Mouse (Mus musculus) left cerebral cortex, postnatal 14 days (tissue): Measurements from ENCODE around the gene Rhox2b. TPM values are rescaled to one million over a fixed set of nuclear protein-coding genes. Genes with fewer than 3 reads are reported as not detected.
"Not testable (repeated sequence)": the region's sequence is repeated elsewhere in the genome, so short reads cannot be mapped to it uniquely, and the experiment has no call there.

ENCODE experiments used
- DNase-seq, 2 experiments: peaks; one replicate each; pipeline ENCODE4 v3.0.0; 2021 to 2022; ENCODE audit warnings: low spot score in 2 of 2, mixed read lengths in 1 of 2
- intact Hi-C: fragments of 180-260 bp; cut with DNase I; formaldehyde crosslinking; loops from one replicate; pipeline ENCODE4 v1.15.1; 2025
- long read RNA-seq, 2 experiments: library from polyadenylated mRNA; stranded (forward); transcript quantifications; one replicate each; pipeline ENCODE4 v2.0.0; 2021
- total RNA-seq, 2 experiments: library from RNA; stranded (reverse); gene quantifications; 2 replicates each; pipeline ENCODE4 v1.2.3; 2021

Rhox2b gene
- not detected for total RNA-seq
- long read RNA-seq, experiment 1 = 0 reads
- long read RNA-seq, experiment 2 = 0 reads

DNA sequence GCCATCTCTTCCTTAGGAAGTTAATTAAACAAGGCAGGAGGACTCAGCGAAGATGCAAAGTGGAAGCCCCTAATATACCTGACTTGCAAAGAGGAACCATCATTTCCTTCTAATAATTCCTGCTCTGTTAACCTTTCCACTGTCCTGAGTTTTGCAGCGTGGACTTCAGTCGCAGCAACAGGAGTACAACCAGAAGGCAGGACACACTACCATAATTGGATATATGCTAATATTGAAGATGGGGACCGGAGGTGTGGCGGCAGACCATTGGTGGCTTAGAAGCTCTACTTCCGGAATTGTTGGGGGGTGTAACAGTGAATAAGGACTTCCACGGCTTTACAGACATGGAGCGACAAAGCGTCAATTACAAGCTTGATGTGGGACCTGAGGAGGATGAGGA lies at the start of gene Rhox2b:
TSS of gene Rhox2b (plus strand) at position 301 of the 400 bp plus-strand sequence.
- DNase-seq, intact Hi-C loops: not testable (repeated sequence)

DNA sequence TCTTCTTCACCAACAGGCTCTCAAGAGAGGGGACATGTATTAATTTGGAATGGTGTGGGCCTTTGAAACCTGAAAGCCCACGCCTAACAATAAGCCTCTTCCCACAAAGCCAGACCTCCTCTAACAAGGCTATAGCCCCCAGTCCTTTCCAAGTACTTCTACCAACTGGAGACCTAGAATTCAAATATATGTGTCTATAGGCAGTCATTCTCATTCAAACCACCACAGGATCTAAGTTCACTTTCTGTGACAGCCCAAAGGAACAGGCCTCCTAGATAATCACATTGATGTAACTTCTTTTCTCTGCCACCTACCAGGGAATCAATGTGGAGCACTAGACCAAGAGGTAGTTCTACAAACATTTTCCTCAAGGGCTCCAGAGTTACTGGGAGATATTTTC lies 32.1 kb upstream of the Rhox2b start, which contains the start of gene Rhox3a2:
TSS of gene Rhox3a2 (plus strand) at position 301 of the 400 bp plus-strand sequence.
- intact Hi-C loops, DNase-seq: not testable (repeated sequence)

DNA sequence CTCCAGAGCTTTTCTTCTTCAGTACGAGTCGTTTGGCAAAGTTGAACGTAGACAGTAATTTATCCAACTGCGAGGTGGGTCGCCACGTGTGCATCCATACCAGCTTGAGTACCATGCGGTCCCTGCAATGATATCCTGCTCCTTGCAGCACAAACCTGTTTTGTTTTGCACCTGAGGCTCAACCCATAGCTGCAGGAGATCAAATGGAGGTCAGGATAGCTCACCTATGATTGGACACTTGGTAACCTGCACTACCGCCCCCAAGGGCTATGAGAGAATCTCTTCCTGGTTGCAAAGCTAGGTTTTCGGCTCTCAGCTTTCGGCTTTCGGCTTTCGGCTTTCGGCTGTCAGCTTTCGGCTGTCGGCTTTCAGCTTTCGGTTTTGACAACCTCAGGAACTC lies 21.3 kb upstream of the Rhox2b start, which contains the start of gene Rhox4a2:
TSS of gene Rhox4a2 (plus strand) at position 301 of the 400 bp plus-strand sequence.
- DNase-seq, intact Hi-C loops: not testable (repeated sequence)

DNA sequence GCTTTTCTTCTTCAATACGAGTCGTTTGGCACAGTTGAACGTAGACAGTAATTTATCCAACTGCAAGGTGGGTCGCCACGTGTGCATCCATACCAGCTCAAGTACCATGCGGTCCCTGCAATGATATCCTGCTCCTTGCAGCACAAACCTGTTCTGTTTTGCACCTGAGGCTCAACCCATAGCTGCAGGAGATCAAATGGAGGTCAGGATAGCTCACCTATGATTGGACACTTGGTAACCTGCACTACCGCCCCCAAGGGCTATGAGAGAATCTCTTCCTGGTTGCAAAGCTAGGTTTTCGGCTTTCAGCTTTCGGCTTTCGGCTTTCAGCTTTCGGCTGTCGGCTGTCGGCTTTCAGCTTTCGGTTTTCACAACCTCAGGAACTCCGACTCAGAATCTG lies 20.3 kb downstream of the Rhox2b start, which contains the start of gene Rhox4b:
TSS of gene Rhox4b (plus strand) at position 301 of the 400 bp plus-strand sequence.
- DNase-seq, intact Hi-C loops: not testable (repeated sequence)

DNA sequence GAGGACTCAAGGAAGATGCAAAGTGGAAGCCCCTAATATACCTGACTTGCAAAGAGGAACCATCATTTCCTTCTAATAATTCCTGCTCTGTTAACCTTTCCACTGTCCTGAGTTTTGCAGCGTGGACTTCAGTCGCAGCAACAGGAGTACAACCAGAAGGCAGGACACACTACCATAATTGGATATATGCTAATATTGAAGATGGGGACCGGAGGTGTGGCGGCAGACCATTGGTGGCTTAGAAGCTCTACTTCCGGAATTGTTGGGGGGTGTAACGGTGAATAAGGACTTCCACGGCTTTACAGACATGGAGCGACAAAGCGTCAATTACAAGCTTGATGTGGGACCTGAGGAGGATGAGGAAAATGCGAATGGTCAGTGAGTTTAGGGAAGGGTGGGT lies 41.5 kb downstream of the Rhox2b start, which contains the start of gene Rhox2c:
TSS of gene Rhox2c (plus strand) at position 301 of the 400 bp plus-strand sequence.
- DNase-seq, intact Hi-C loops: not testable (repeated sequence)

DNA sequence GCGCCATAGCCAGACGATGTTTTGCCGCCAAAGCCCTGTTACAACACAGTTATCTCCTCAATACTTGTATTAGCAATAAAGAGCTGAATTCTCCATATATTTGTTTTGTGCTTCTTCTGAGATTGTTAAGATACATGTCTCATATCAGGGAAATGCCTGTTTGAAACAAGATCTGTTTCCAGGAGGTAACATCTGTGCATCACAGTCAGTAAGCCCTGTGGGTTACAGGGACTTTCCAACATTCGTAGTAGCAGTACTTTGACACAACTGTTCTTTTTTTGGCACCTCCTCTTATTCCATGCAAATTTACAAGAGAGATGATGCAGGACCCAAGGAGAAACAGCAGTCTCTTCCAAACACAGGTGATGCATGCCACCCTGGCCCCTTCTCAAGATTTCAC lies 46.4 kb downstream of the Rhox2b start, which contains the start of gene Rhox3c:
TSS of gene Rhox3c (plus strand) at position 301 of the 400 bp plus-strand sequence.
- DNase-seq, intact Hi-C loops: not testable (repeated sequence)

Other genes with a start within 250 kb of the Rhox2b start
- not detected for gene Akap14, start 243.2 kb upstream of the Rhox2b start, total RNA-seq
- 100 to 1,000 TPM; 252 to 260 TPM for gene Ndufa1, start 220.9 kb upstream of the Rhox2b start, total RNA-seq
- 1 to 10 TPM; 5.5 to 7.3 TPM for gene Rnf113a1, start 220.8 kb upstream of the Rhox2b start, total RNA-seq
- not detected for gene Gm9, start 201.0 kb upstream of the Rhox2b start, total RNA-seq
- not detected for gene Rhox1, start 189.8 kb upstream of the Rhox2b start, total RNA-seq
- not detected for gene Rhox2a, start 167.1 kb upstream of the Rhox2b start, total RNA-seq
- not detected for gene Rhox3a, start 162.1 kb upstream of the Rhox2b start, total RNA-seq
- not detected for gene Rhox4a, start 146.7 kb upstream of the Rhox2b start, total RNA-seq
- gene Rhox3a2, start 32.0 kb upstream of the Rhox2b start, total RNA-seq = not detected
- not detected for gene Rhox4a2, start 21.2 kb upstream of the Rhox2b start, total RNA-seq
- gene Rhox4b, start 20.4 kb downstream of the Rhox2b start, total RNA-seq = not detected
- not detected for gene Rhox2c, start 41.6 kb downstream of the Rhox2b start, total RNA-seq
- not detected for gene Rhox3c, start 46.5 kb downstream of the Rhox2b start, total RNA-seq
- not detected for gene Rhox4c, start 68.3 kb downstream of the Rhox2b start, total RNA-seq
- not detected for gene Rhox2d, start 81.4 kb downstream of the Rhox2b start, total RNA-seq
- not detected for gene Rhox4d, start 102.3 kb downstream of the Rhox2b start, total RNA-seq
- not detected for gene Rhox2e, start 118.4 kb downstream of the Rhox2b start, total RNA-seq
- not detected for gene Rhox3e, start 130.0 kb downstream of the Rhox2b start, total RNA-seq
- gene Rhox4e, start 145.3 kb downstream of the Rhox2b start, total RNA-seq = not detected
- gene Rhox2f, start 159.3 kb downstream of the Rhox2b start, total RNA-seq = not detected
- not detected for gene Rhox3f, start 168.9 kb downstream of the Rhox2b start, total RNA-seq
- not detected for gene Rhox4f, start 195.6 kb downstream of the Rhox2b start, total RNA-seq
- gene Rhox3g, start 216.5 kb downstream of the Rhox2b start, total RNA-seq = not detected
- gene Rhox2g, start 231.4 kb downstream of the Rhox2b start, total RNA-seq = not detected
- gene Rhox4g, start 239.3 kb downstream of the Rhox2b start, total RNA-seq = not detected